Mouse (Mus musculus) induced T-regulatory cell, adult 2 months (primary cell): ENCODE data around the gene Enah.
A peak's percentile ranks its signal among the peaks of the same experiment; 100 is the strongest.

ENCODE experiments used
- DNase-seq: peaks from one replicate; pipeline ENCODE4 v3.0.0-alpha.2; 2012; ENCODE audit warnings: low read depth

Enah gene

DNA sequence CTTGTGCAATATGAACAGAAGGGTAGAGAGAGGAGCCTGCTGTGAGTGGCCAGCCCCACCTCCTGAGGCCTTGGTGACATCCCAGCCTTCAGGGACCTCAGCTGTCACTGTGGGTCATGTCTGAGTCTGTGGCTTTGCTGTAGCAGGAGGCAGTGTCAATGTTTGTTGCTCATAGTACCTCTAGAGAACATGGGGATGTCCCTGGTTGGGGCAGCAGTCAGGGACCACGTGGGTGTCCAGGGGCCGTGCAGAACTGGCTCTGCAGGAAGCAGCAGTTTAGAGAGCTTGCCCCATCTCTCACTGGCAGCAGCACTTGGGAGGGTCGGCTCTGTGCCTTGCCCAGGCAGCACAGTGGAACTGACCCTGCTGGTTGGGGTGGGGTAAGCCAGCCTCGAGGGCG is 142.7 kb downstream of the Enah start:
- peak; percentile 50 for DNase-seq

DNA sequence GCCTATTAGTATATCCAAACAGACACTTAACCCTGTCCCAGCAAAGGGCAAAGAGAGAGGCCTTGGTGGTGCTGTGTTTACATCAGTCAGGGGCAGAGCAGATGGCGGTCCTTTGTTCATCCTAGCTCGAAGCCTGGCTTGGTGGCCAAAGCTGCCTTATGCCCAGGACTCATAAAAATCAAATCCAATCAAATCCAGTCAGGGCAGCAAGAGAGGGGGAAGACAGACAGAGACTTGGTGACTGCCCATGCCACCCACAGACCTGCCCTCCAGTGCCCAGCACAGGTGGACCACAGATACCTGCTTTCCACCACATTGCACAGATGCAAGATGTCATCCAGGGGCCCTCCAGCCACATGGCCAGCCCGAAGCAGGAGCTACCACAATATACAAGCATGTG is 143.1 kb downstream of the Enah start:
- DNase-seq, result no peak

DNA sequence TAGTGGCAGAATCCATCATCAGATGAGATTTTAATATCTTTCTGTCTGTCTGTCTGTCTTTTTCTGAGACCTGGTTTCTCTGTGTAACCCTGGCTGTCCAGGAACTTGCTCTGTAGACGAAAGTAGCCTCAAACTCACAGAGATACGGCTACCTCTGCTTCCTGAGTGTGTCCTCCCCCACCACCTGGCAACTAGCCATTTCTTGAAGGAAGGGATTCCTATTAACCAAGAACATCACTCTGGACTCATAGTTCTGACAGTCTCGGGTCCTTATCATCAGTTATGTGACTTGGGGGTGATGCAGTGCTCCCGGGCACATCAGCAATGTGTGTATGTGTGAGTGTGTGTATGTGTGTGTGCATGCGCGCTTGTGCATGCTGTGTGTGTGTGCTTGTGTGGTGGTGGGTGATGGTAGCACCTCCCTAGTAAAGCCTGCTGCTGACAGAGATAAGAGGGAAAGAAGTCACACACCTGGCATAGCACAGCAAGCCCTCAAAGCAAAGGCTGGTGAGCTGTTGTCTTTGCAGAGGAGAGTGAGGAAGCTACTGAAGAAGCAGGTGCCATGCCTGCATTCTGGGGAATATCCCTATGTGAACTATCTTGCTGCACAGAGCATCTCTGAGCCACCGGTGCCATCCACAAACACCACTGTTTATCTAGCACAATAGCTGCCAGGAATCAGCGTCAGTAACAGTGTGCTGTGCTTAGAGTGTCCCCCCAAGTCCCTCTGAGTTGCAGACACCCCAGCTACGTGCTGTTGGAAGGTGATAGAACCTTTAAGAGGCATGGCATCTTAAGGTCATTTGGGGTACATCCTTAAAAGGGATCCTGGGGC is 146.5 kb downstream of the Enah start:
- no peak for DNase-seq

DNA sequence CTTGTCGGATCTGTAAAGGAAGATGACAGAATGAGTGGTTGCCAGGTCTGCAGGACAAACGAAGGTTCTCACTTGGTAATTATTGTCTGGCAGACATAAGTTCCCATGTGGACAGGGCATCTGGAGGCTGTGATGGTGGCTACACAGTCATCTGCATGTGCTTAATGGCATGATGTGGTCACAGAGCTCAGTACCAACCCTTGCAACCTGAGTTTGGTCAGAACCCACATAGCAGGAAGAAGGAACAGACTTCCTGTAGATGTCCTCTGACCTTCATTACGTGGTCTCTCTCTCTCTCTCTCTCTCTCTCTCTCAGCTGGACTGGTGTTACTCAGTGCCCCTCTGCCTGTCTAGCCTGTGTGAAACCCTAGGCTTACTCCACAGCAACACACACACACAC is 147.2 kb downstream of the Enah start:
- no peak for DNase-seq

DNA sequence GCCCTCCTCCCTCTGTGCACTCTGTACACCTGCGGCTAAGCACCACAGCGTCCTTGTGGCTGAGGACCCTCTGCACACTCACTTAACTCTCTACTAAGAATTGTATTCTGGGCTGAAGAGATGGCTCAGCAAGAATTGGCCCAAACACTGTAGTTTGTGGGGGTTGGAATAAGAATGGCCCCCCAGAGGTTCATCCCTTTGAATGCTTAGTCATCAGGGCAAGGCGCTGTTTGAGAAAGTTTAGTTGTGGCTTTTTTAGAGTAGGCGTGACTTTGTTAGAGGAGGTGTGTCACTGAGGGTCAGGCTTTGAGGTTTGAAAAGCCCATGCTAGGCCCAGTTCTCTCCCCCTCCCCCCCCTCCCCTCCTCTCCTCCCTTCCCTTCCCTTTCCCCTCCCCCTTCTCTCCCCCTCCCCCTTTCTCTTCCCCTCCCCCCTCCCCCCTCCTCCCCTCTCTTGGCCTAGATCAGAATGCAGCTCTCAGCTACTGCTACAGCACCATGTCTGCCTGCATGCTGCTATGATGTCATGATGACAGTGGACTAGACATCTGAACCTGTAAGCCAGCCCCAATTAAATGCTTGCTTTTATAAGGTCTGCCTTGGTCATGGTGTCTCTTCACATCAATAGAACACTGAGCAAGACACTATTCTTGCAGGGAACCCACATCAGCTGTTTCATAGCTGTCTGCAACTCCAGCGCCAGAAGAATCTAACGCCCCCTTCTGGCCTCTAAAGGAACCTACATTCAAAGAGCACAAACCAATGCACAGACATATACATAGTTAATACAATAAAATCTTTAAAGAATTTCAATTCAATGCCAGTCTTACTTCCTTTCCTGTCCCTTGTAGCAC is 153.1 kb downstream of the Enah start:
- DNase-seq, result peak; percentile 70

DNA sequence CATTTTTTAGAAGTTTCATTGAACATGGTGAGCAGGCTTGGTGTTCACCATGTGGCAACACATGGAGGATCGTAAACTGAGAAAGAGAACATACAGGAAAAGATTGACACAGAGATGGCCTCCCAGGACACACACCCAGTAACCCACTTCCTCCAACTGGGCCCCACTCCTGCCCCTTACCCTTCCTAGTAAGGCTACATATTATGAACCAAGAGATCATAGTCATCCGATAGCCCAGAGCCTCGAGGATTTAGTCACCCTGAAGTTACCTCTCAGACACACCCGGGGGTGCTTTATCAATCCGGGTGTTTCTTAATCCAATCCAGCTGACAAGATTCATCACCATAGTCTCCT is 153.9 kb downstream of the Enah start:
- peak; percentile 48 for DNase-seq

DNA sequence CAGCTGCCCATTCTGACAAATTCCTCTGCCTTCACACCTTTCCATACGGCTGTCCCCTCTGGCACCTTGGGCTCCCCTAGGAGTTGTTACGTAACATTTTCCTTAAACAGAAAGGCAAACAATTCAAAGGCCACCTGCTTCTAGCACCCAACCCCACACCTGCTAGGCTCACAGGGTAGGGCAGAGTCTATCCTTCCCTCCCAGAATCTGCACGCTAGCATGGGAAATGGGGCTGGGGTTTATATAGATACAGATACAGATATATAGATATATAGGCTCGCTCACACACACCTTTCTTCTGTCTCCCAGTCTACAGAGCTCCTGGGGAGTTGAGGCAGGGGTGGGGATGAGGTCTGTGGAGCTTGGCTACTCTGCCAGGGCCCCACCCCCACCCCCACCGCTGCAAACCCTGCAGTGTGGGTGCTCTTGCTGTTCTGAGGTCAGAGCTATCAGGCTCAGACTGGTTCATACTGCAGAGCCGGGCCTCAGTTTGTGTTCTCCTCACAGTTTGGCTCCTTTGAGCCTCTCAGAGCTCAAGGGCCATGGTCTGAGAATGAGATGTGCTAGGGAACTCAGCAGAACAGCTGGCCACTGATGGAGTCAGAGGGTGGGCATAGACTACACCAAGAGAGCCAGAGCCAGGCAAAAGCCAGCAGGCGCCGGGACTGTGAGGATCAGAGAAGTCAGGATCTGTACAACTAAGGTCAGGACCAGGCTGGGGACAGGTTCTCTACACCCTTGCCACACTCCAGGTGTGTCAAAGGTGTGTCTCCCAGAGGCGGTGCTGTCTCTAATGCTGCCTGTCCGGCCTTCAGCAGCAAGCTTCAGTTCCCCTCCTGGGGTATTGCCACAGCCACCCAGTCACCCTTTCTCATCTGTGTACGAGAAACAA is 154.6 kb downstream of the Enah start:
- peak; percentile 35 for DNase-seq

DNA sequence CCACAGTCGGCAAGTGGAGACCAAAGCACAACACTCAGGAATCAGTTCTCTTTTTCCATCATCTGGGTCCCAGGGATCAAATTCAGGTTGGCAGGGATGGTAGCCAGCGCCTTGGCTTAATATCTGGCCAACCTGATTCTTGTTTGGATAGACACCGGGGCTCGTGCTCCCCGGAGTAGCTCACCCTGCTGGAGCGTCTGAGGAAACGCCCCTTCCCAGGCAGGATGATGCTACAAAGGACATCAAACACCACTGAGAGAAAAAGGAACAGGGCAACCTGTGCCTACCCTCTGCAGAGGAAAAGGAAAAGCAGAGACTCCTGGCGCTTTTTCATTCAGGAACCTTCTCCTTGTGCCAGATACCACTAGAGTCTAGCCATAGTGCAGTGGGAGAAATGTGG is 156.4 kb downstream of the Enah start:
- DNase-seq, result no peak

DNA sequence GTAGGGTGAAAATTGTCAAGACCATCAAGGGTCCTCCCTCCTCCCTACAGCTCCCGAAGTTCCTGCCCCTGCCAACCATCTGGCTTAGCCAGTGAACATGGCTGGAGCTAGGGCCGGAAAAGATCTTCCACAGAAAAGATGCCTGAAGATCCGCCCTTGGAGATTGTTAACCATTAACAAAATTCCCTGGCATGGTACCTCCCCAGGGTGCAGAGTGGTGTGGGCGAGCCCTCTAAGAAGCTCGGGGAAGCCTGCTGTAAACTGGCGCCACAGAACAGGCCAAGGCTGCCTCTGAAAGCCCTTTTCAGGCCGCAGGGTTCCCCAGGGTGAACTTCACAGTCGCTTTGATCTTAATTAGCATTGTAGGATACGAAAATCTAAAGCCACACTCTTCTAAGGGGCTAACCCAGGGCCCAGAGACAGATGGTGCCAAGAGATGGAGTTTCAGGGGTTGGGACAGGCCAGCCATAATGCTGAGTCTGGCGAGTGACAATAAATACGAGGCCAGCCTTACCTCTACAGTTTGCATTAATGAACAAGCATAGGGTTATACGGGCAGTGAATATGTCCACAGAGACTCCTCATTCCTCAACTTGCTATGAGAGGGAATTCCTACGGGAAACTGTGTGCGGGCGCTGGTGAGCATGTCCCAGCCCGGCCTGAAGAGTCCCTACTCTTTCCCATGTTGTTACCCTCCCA is 157.0 kb downstream of the Enah start:
- DNase-seq, result peak; percentile 27

DNA sequence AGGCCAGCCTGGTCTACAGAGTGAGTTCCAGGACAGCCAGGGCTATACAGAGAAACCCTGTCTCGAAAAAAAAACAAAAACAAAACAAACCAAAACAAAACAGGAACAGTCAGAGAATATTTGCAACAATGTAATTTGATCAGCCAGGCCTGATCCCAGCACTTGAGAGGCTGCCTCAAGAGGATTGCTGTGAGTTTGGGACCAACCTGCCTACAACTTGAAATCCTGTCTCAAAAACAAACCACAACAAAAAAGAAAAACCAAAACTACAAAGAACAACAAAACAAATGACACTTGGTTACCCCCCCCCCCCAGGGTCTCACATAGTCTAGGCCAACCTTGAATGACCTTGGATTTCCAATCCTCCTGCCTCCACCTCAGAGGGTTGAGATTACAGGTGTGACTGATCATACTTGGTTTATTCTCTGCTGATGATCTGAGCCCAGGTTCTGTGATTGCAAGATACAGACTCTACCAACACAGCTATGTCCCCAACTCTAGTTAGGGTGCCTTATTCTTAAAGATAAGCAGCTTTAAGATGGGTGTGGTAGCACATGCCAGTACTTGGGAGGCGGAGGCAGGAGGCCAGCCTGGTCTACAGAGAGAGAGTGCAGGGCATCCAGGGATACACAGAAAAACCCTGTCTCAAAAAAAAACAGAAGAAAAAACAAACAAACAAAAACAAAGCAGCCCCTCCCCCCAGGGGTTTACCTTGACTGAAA is 158.4 kb downstream of the Enah start:
- DNase-seq, result peak; percentile 72

DNA sequence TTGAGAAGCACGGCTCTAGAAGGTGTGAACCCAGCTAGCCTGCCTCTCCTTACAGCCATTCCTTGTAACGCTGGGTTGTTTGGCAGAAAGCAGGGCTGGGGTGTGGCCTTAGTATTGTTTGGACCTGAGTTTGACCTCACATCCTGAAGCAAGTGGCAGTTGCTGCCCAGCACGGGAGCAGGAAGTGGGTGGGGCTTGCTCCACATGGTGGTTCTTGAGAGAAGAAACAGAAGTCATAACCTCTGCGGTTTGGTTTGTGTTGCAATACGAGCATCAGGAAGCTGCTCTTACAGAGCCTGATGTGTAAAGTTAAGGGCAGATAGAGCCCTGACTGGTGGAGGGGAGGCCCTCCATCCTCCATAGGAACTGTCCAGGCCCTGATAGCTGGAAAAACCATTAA is 159.1 kb downstream of the Enah start:
- peak; percentile 93 for DNase-seq

DNA sequence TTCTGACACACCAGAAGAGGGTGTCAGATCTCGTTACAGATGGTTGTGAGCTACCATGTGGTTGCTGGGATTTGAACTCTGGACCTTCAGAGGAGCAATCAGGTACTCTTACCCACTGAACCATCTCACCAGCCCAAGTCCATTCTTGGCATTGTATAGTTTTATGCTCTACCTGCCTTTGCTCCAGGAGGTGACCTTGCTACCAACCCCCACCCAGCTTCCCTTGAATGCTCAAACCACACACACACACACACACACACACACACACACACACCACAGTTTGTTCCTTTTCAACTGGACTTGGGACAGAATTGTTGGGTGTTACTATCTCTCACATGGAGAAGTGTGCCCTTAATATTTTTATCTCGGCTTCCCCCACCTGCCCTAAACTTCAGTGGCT is 163.5 kb downstream of the Enah start:
- DNase-seq, result no peak

DNA sequence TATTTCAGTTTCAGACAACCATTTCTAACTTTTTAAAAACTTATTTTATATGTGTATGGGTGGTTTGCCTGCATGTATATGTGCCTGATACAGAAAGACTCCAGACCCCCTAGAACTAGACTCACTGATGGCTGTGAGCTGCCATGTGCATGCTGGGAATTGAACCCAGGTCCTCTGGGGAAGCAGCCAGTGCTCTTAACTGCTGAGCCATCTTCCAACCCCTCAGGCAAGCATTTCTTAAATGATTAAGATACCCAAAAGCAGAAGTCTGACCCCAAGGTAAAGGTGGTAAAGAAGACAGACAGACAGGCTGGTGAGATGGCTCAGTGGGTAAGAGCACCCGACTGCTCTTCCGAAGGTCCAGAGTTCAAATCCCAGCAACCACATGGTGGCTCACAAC is 165.0 kb downstream of the Enah start:
- no peak for DNase-seq

DNA sequence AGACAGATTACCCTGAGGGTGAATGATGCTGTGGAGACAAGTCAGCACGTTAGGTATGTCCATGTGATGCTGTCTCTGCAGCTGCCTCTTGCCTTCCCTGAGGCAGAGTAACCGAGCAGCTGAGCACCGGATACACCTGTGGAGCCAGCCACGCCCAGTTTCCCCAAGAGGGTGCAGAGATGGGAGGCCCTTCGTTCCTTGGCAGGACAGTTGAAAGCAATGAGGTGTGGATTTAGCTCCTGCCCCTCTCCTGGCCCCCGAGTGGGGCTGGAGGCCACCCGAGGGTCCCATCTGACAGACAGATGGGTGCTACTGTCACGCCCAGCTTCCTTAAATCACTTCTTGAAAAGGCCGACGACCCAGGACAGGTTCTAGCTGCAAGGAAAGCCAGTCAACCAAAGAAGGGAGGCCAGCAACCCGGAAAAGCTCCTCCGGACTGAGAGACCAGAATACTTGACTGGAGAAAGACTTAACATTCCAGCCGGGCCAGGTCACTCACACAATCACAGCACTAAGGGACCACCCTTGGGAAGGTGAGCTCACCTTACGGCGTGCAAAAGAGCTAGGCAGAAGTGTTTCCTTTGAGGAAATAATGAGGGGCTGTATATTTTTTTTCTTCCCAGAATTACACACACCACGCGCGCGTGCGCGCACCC is 166.6 kb downstream of the Enah start:
- peak; percentile 89 for DNase-seq

DNA sequence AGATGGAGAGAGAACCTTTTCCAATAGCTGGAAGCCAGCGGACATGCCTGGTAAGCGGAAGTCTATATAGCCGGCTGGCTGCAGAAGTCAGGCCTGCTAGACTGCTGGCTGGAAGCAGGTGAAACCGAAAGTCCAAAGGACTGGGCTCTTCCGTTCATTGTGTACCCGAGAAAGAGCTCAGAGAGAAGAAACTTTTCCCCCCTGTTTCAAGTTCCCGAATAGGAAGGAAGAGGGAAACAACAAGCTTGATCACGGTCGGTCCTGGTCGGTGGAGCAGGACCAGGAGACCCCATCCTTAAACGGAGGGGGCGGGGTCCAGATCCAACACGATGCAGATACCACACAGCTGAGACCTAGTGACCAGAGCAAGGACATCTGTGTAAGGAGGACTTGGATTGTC is 167.3 kb downstream of the Enah start:
- DNase-seq, result peak; percentile 79

DNA sequence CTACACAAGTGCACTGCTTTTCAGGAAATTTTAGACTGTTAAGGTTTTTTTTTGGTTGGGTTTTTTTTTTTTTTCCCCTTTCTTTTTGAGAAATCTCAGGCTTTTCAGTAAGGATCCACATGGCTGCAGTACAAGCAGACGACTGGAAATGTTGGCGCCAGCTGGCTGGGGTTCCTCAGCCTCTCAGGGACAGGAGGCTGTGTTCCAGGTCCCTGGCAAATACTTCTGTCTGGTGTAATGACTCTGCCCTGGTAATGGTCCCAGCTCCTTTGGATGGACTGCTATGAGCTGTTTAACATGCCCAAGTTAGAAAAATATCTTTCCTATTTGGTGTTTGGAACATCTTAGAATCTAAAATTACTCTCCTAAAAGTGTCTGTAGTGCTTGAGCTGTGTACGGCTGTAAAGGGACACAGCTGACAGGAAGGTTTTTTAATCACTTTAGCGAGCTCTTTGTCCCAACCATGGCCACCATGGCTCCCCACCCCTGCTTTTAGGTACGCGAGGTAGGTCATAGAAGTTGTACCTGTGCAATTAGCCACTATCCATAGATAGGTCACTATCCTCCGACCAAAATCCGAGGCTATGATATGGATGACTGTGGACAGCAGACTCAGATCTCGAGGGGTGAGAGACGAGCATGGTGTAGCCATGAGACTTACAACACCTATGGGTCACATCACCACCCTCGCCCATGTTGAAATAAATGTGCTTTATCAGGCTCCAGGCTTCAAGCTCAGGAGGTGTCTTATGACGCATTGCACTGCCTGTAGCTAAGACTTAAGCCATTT is 168.1 kb downstream of the Enah start:
- no peak for DNase-seq

DNA sequence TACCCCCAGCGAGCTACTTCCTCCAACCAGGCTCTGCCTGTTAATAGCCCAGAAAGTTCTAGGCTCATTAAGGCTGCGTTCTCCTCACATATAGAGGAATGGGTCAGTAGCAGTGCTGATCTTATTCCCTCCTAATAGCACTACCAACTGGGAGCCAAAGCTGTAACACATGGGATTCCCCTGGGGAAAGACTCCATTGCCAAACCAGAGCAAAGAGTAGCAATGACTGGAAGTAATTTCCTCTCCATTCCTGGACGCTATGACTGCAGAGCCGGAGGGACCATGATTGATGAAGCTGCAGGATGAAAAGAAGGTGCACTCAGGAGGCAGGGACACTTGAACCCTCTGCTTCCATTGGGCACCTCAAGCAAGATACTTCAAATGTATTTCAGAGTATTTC is 169.3 kb downstream of the Enah start:
- DNase-seq, result no peak

DNA sequence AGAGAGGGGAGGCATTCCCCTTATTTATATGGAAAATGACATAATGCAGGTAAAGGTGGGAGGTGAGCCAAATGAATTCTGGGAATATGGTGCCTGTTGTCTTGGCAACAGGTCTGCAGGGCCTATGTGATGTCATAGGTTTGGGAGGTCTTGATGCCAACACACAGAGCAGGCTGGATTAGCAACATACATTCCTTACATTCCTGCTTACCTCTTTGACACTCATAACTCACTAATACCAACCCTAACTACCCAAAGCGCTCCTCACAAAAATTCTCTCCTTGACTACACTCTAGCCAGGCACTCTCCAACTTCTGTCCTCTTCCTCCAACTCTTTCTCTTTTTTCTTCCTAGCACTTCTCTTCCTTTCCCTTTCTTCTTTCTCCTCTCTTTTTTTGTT is 171.6 kb downstream of the Enah start:
- no peak for DNase-seq

DNA sequence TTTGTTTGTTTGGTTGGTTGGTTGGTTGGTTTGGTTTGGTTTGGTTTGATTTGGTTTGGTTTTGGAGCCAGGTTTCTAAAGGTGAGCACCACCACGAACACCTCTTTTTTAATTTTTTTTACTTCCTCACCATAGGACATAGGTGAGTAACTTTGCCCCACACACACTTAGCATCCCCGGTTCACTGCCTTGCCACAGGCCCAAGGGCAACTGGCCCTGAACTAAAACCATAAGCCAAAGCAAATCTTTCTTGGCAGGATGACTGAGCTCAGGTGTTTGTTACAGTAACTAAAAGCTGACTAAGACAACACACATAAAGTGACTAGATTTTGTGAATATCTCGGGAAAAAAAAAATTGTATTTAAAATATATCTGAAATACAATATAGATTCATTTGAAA is 172.4 kb downstream of the Enah start:
- no peak for DNase-seq
